Mouse (Mus musculus) right cerebral cortex, postnatal 14 days (tissue): ENCODE measurements around the gene Fam81b.
A peak's percentile ranks its signal among the peaks of the same experiment; 100 is the strongest.
"Not testable (repeated sequence)": the region's sequence is repeated elsewhere in the genome, so short reads cannot be mapped to it uniquely, and the experiment has no call there.

ENCODE experiments used
- DNase-seq: peaks from one replicate; pipeline ENCODE4 v3.0.0; 2022

The Fam81b gene

DNA sequence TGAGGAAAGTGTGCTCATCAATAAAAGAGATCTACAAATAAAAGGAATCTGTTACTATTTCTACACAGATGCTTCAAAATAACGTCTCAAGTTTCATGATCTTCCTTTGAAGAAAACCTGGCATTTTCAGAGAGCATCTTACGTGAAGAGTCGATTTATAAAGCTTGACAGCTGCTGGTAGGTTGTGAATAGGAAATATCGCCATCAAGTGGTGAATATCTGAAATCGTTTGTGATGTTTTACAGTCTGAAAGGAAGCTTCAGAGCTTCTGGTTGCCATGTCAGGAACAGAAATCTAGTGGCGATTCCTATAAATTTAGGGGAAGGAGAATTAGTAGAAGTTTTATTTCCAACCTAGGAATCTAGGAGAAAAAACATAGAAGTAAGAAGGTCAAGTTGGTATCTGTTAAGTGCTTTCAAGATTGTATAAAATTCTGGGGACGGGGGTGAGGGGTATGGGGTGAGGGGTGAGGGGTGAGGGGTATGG lies at the start of gene Fam81b:
Gene Fam81b (minus strand): TSS at position 436 of the 486 bp plus-strand sequence.
- DNase-seq = no peak

GRCm38 (mm10) chr13:76345941-76346340 lies 41.1 kb upstream of the Fam81b start:
- not testable (repeated sequence) for DNase-seq

- DNase-seq = peak; percentile 57
These were observed 13.8 kb upstream of the Fam81b start for GRCm38 (mm10) chr13:76318635-76319034.

DNA sequence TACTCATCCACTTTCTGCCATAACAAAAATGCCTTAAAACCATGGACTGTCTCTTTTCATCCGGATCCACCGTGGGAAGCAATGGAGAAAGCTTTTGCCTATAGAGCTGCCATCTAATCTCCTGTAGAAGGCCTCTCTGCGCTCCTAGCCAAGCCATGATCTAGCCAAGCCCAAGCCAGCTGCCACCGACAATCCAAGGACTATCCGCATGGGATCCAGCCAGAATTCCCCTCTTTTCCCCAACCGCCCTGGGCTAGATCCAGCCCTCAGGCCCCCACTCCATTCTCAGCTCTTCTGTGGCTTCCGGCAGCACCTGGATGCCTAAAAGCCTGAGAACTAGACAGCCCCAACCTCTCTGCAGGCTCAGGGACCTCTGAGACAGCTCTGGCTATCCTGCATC lies 6.7 kb upstream of the Fam81b start:
- no peak for DNase-seq

GRCm38 (mm10) chr13:76308811-76309210 lies 3.9 kb upstream of the Fam81b start:
- DNase-seq = no peak

GRCm38 (mm10) chr13:76305655-76306365 lies 938 bp upstream of the Fam81b start:
- DNase-seq = no peak

DNA sequence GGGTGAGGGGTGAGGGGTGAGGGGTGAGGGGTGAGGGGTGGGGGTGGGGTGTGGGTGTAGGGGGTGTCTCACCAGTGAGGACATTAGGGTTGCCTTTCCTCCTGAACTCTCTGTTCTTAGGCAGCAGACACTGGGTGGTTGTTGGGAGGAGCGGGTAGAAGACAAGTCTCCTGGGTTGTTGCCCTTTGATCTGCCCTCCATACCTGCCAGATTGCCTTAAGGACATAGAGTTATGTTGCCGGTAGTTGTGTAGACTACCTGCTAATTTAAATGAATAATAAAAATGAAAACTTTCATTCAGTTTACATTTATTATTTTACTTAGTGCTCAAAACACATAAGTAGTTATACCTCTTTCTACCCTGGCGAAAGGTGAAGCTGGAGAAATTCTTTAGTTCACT lies 369 bp upstream of the Fam81b start:
- no peak for DNase-seq

DNA sequence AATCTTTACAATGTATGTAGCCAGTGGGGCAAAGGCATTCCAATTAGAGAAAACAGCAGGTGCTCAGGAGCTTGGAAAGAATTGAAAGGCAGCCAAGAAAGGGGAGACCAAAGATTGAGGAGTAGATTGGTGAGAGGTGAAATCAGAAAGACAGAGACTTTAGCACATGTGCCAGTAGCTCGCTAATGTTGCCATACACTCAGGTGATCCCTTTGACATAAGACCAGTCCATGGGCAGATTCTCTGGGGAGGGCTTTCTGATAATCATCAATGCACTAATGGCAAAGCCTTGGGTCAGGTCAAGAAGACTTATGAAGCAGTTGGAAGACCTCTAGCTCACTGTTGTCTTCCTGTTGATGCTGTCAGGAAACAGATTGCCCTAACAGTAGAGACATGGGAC lies 671 bp downstream of the Fam81b start:
- no peak for DNase-seq

DNA sequence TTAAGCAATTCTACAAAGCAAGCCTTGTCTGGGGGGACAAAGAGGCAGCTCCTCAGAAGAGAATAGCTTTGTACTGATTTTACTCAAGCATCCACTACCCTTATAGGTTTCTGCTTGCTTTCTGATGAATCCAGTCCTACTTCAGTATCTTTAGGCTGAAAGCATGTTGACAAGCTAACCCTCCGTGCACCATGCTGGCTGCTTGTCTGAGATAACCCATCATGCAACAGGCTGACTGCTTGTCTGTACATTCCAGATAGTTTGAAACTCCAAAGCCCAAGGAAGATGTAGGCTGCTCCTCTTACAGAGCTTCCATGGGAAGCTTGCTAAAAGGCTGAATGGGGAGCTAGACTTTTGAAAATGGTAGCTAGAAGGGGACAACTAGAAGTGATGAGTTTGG lies 1.7 kb downstream of the Fam81b start:
- DNase-seq = no peak

- no peak for DNase-seq
These were observed 2.8 kb downstream of the Fam81b start for GRCm38 (mm10) chr13:76302056-76302455.

- DNase-seq = no peak
These were observed 12.8 kb downstream of the Fam81b start for GRCm38 (mm10) chr13:76292050-76292449.

DNA sequence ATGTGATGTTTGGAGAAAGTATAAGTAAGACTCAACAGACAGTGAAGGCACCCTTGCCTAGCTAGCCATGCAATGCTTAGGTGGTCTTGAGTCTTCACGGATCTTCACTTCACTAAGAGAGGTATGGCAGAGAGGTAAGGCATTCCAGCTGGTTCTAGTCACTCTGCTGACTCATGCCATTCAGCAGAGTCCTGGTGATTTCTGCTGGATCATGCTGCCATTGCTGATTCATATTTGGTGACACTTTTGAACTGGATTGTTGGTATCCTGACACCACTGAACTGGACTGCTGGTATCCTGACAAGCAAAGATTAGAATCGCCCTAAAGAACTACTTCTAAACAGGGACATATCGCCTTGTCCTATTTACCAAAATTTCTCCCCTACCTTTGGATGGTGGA lies 20.3 kb downstream of the Fam81b start:
- DNase-seq = no peak

DNA sequence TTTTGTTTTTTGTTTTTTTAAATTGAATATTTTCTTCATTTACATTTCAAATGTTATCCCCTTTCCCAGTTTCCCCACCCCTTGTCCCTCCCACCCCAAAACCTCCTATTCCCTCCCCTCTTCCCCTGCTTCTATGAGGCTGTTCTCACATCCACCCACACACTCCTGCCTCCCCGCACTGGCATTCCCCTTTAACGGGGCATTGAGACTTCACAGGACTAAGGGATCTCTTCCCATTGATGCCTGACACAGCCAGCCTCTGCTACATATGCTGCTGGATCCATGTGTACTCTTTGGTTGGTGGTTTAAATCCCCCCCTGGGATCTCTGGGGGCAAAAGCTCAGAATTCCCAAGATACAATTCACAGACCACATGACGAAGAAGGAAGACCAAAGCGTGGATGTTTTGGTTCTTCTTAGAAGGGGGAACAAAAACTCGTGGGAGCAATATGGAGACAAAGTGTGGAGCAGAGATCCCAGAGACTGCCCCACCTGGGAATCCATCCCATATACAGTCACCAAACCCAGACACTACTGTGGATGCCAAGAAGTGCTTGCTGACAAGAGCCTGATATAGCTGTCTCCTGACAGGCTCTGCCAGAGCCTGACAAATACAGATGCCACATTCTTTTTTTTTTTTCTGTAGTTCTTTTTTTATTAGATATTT lies 40.4 kb downstream of the Fam81b start:
- no peak for DNase-seq

DNA sequence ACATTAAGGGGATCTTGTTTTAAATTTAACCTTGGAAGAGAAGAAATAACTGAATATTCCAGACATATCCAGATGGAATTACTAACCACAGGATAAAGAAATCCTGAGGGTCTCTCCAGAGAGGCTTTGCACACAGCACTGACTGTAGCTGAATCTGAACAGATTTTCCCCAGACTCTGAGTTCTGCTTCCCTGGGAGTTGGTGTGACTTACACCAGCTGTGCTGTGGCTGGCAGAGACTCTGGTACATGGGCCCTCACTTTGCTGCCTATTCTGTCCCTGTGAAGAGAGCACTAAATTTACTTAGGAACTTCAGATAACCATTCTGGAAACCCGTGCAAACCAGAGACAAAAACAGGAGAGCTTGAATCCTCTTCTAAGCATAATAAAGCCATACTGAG lies 46.1 kb downstream of the Fam81b start:
- peak; percentile 28 for DNase-seq

- no peak for DNase-seq
These were observed 48.5 kb downstream of the Fam81b start for GRCm38 (mm10) chr13:76256350-76256749.

DNA sequence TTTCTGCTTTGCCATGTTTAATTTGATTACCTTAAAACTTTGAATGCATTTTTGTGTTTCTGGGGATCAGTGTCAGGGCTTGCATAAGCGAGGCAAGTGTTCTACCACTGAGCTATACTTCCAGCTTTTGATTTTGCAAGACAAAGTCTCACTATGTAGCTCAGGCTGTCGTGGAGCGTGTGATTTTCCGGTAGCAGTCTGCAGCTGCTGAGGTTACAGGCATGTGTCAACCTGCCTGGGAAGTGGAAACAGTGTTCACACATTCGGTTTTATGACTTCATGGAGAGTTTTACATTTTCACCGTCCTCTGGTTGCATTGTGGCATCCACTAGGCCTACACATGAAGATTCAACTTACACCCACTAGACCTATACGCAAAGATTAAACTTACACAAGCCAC lies 54.8 kb downstream of the Fam81b start:
- no peak for DNase-seq

- no peak for DNase-seq
These were observed 55.8 kb downstream of the Fam81b start for GRCm38 (mm10) chr13:76249066-76249465.

DNA sequence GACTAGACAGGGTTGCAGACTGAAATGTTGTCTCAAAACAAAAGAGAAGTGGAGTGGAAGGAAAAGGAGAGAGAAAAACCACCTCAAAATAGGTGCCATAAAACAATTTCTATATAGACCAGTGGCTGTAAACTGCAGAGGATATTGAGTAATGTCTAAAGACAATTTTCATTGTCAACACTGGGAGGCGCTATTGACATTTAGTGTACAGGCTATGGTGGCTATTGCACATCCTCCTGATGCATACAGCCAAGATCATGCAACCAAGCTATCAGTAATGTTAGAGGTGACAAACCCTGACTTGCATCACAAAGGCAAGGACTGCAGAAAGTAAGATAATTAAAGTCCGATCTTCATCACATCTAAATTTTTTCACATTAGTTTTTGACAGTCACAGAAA lies 89.5 kb downstream of the Fam81b start:
- no peak for DNase-seq

GRCm38 (mm10) chr13:76214928-76215327 lies 89.9 kb downstream of the Fam81b start:
- no peak for DNase-seq

DNA sequence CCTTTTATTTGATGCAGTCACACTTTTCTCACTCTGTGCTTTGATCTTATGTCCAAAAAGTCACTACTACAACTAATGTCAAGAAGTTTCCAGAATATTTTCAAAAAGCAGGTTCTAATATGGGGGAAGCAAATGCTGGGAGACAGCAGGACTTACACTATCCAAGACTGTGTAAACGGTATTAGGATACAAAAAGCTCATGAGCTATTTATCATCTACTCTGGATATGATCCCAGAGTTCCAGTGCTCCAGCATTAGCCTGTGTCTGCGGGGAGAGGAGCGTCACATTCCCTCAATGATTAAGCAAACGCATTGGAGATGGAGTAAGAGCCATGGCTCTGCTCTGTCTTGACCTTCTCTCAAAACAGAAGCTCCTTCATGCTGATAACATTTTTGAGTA lies 104.9 kb downstream of the Fam81b start:
- no peak for DNase-seq

DNA sequence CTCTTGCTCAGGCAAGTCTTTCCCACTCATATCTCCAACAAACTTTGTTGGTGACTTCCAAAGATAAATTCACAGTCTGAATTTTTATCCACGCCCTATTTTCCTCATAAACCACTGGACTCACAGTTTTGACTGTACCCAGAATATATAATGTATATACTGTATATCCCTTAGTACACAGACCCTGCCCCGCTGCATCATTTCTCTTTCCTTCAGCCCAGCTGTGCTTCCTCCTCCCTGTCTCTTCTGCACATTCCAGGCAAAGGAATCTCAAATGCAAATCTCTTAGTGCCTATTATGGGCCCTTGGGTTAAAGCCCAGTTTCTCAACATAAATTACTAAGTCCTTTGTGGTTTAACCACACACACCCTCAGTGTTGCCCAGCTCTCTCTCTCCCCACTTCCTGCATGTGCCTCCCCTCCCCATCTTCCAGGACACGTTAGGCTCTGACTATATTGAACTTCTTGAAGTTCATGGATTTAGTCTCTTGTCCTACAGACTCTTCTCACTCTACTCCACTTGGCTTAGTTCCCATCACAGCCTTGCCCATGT lies 107.5 kb downstream of the Fam81b start:
- no peak for DNase-seq

- DNase-seq = no peak
These were observed 109.3 kb downstream of the Fam81b start for GRCm38 (mm10) chr13:76195431-76196138.

DNA sequence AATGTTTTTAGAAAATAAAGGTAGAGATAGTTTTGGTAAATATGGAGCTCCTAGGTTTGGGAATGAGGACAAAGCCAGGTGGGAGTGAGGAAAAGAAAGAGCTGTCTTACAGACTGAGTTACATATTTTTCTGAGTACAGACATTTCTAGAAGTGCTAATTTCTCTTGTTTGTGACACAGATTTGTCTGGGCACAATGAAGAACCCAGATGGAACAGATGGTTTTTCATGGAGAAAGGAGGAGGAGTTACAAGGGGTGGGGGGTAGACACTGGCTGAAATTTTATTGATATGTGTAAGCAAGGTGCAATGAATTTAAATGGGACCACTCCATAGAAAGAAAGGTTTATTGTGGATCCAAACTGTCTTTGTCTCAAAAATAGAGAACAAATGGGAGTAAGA lies 109.9 kb downstream of the Fam81b start:
- DNase-seq = no peak

GRCm38 (mm10) chr13:76190273-76190672 lies 114.6 kb downstream of the Fam81b start:
- no peak for DNase-seq
